Mouse (Mus musculus): ENCODE results near the gene Matk.

- TF ChIP-seq CTCF (IDR thresholded peaks at IDR 0.05; ENCODE audit: borderline replicate concordance, insufficient read depth, low read length) (no peak), POLR2A (IDR thresholded peaks at IDR 0.05; ENCODE audit: low read depth, low read length) (no peak)
These were observed 19.6 kb downstream of the Matk start for GRCm38 (mm10) chr10:81272356-81272755.

All from embryonic fibroblast, embryonic 13.5 days (primary cell).